Mouse (Mus musculus) myocyte (in vitro differentiated cells): ENCODE measurements around the gene Ccng1. TPM values are rescaled to one million over a fixed set of nuclear protein-coding genes. Genes with fewer than 3 reads are reported as not detected.

ENCODE experiments used
- polyA plus RNA-seq: library from polyadenylated mRNA; unstranded; fragments of >200 nt; fragmentation: generic; extraction: Trizol; gene quantifications from one replicate; pipeline ENCODE4 v1.2.1, GENCODE M21; 2012; ENCODE audit warnings: missing spikeins

The Ccng1 gene
- polyA plus RNA-seq, 1 experiment, result 55.2 TPM

Other genes starting within 250 kb of the Ccng1 start
- gene Mat2b, start 60.1 kb downstream of the Ccng1 start, polyA plus RNA-seq, result 29.3 TPM
- 8.4 TPM for gene Hmmr, start 21.9 kb downstream of the Ccng1 start, polyA plus RNA-seq
- 43.5 TPM for gene Nudcd2, start 21.6 kb downstream of the Ccng1 start, polyA plus RNA-seq